9 mouse cellular contexts compared by ENCODE assay signal in genomic region chr15:82347303-82347676, GRCm38 (mm10). TPM values are rescaled to one million over a fixed set of nuclear protein-coding genes. Genes with fewer than 3 reads are reported as not detected.
DNase-seq lines count a peak whose midpoint lies in the region; ATAC-seq and TF ChIP-seq lines count a peak whose summit lies in the region.
"Had no signal": no experiment of that assay in that cellular context is flagged by ENCODE, and none has a peak within 500 bp of the region (broad histone marks: within the 10 kb centered on the region; RNA-seq: fewer than 3 reads in every experiment).

No protein-coding gene starts in this region.

- 0 out of 2 replicates have a peak overlapping the region, but pooled peaks have one; percentile 21 for H3K9ac ChIP-seq in kidney, embryonic 15.5 days
- 0 out of 2 replicates have a peak overlapping the region, but pooled peaks have one; percentile 51 for H3K9ac ChIP-seq in hindbrain, embryonic 16.5 days (ENCODE audit: low read depth, low read length)
- 0 out of 2 replicates have a peak overlapping the region, but pooled peaks have one; percentile 75 for H3K9ac ChIP-seq in midbrain, postnatal 0 days (replicated peaks; ENCODE audit: low read length, poor library complexity, severe bottlenecking)

- no peak for TF ChIP-seq CTCF in cortical plate, adult 2 months (IDR thresholded peaks at IDR 0.05; ENCODE audit: extremely low read depth, insufficient read depth, low read length)
- no peak for TF ChIP-seq CTCF in midbrain, postnatal 0 days (IDR thresholded peaks at IDR 0.05)

- peaks cover 38% of the 10 kb centered on the region for H3K36me3 ChIP-seq in kidney, embryonic 15.5 days
- H3K36me3 ChIP-seq in hindbrain, embryonic 16.5 days (ENCODE audit: control insufficient read depth, insufficient read depth, low read length), result peaks cover 23% of the 10 kb centered on the region
- H3K36me3 ChIP-seq in midbrain, postnatal 0 days (ENCODE audit: insufficient read depth, low read length), result peaks cover 28% of the 10 kb centered on the region

- no peak for ATAC-seq in kidney, embryonic 15.5 days (replicated peaks; ENCODE audit: low FRiP score)
- ATAC-seq in hindbrain, embryonic 16.5 days, result no peak
- no peak for ATAC-seq in midbrain, postnatal 0 days (ENCODE audit: low FRiP score)

- DNase-seq in kidney, postnatal 10 days, result no peak
- DNase-seq in midbrain, postnatal 0 days (ENCODE audit: low spot score), result no peak
- no peak for DNase-seq in adrenal gland, postnatal 4 days (ENCODE audit: low spot score in 2 of 2)
- DNase-seq in layer of hippocampus, adult 9-11 months, result no peak
- no peak for DNase-seq in cerebellum, postnatal 10 days
- DNase-seq: thymus, postnatal 36 days had no signal

- H3K27me3 ChIP-seq in kidney, embryonic 15.5 days, result no peaks in the 10 kb centered on the region
- no peaks in the 10 kb centered on the region for H3K27me3 ChIP-seq in hindbrain, embryonic 16.5 days (replicated peaks; ENCODE audit: control insufficient read depth, insufficient read depth, low read length)
- no peaks in the 10 kb centered on the region for H3K27me3 ChIP-seq in midbrain, postnatal 0 days (ENCODE audit: insufficient read depth, low read length)

- TF ChIP-seq POLR2A in cortical plate, adult 2 months (IDR thresholded peaks at IDR 0.05; ENCODE audit: extremely low read depth, insufficient read depth, low read length), result no peak

- peak overlapping the region; percentile 95 for H3K27ac ChIP-seq in kidney, embryonic 15.5 days
- H3K27ac ChIP-seq in cortical plate, adult 2 months (ENCODE audit: insufficient read depth, low read length), result no peak overlapping the region
- no peak overlapping the region for H3K27ac ChIP-seq in hindbrain, embryonic 16.5 days (ENCODE audit: low read depth, low read length)
- peak overlapping the region; percentile 92 for H3K27ac ChIP-seq in midbrain, postnatal 0 days (ENCODE audit: low read depth, low read length)

- peak overlapping the region; percentile 84 for H3K4me3 ChIP-seq in kidney, embryonic 15.5 days (replicated peaks)
- H3K4me3 ChIP-seq in cortical plate, adult 2 months (ENCODE audit: insufficient read depth, low read length), result peak overlapping the region; percentile 58
- H3K4me3 ChIP-seq in hindbrain, embryonic 16.5 days (ENCODE audit: low read length), result peak overlapping the region; percentile 72
- peak overlapping the region; percentile 58 for H3K4me3 ChIP-seq in midbrain, postnatal 0 days (ENCODE audit: low read depth, low read length)

- WGBS in kidney, embryonic 15.5 days, result 74% methylated on average over 4 of the region's 4 CpGs
- 90% methylated on average over 4 of the region's 4 CpGs for WGBS in hindbrain, embryonic 16.5 days
- 87% methylated on average over 4 of the region's 4 CpGs for WGBS in midbrain, postnatal 0 days

- H3K4me1 ChIP-seq in kidney, embryonic 15.5 days, result peaks cover 34% of the 10 kb centered on the region
- peaks cover 4% of the 10 kb centered on the region for H3K4me1 ChIP-seq in cortical plate, adult 2 months (ENCODE audit: control insufficient read depth, insufficient read depth, low read length)
- H3K4me1 ChIP-seq in hindbrain, embryonic 16.5 days (ENCODE audit: control insufficient read depth, insufficient read depth, low read depth, low read length), result peaks cover 19% of the 10 kb centered on the region
- peaks cover 11% of the 10 kb centered on the region; the same call in 1 of the 2 replicates for H3K4me1 ChIP-seq in midbrain, postnatal 0 days (ENCODE audit: insufficient read depth, low read length)

- peak overlapping the region; percentile 76 for H3K4me2 ChIP-seq in kidney, embryonic 15.5 days
- H3K4me2 ChIP-seq in hindbrain, embryonic 16.5 days (ENCODE audit: low read length), result peak overlapping the region; percentile 70
- H3K4me2 ChIP-seq in midbrain, postnatal 0 days (ENCODE audit: low read depth, low read length, poor library complexity, severe bottlenecking), result peak overlapping the region; percentile 63

- H3K9me3 ChIP-seq in kidney, embryonic 15.5 days (replicated peaks), result no peaks in the 10 kb centered on the region
- no peaks in the 10 kb centered on the region for H3K9me3 ChIP-seq in hindbrain, embryonic 16.5 days (ENCODE audit: control insufficient read depth, low read length)
- H3K9me3 ChIP-seq in midbrain, postnatal 0 days (ENCODE audit: low read length), result no peaks in the 10 kb centered on the region

RNA-seq across cellular contexts. Expression of gene Ndufa6, which starts 6.8 kb away (rescaled TPM):
- polyA plus RNA-seq in kidney, embryonic 15.5 days (2015; fragmentation: Nextera tagmentation; extraction: Ambion mirVana), result 428 and 459 TPM in 2 replicates
- 461 and 466 TPM in 2 replicates for polyA plus RNA-seq in cortical plate, adult 2 months (2012; rRNA removed)
- polyA plus RNA-seq in hindbrain, embryonic 16.5 days (2015; fragmentation: Nextera tagmentation; extraction: Ambion mirVana), result 345 and 392 TPM in 2 replicates
- total RNA-seq in midbrain, postnatal 0 days (2014; rRNA removed), result 241 and 287 TPM in 2 replicates
- polyA plus RNA-seq in midbrain, postnatal 0 days (2015; fragmentation: Nextera tagmentation; extraction: Ambion mirVana), result 481 and 482 TPM in 2 replicates
- 100 to 1,000 TPM; 406 to 421 TPM for total RNA-seq in adrenal gland, postnatal 4 days (2021)

RNA-seq across cellular contexts. Expression of gene Smdt1, which starts 8.5 kb away (rescaled TPM):
- 296 and 297 TPM in 2 replicates for polyA plus RNA-seq in kidney, embryonic 15.5 days (2015; fragmentation: Nextera tagmentation; extraction: Ambion mirVana)
- 279 and 280 TPM in 2 replicates for polyA plus RNA-seq in cortical plate, adult 2 months (2012; rRNA removed)
- 354 and 397 TPM in 2 replicates for polyA plus RNA-seq in hindbrain, embryonic 16.5 days (2015; fragmentation: Nextera tagmentation; extraction: Ambion mirVana)
- total RNA-seq in midbrain, postnatal 0 days (2014; rRNA removed), result 186 and 226 TPM in 2 replicates
- polyA plus RNA-seq in midbrain, postnatal 0 days (2015; fragmentation: Nextera tagmentation; extraction: Ambion mirVana), result 352 and 383 TPM in 2 replicates
- total RNA-seq in adrenal gland, postnatal 4 days (2021), result 100 to 1,000 TPM; 125 to 127 TPM

RNA-seq across cellular contexts. Expression of gene Pheta2, which starts 8.5 kb away (rescaled TPM):
- polyA plus RNA-seq in kidney, embryonic 15.5 days (2015; fragmentation: Nextera tagmentation; extraction: Ambion mirVana), result 11.0 and 12.0 TPM in 2 replicates
- 0.49 and 0.52 TPM in 2 replicates for polyA plus RNA-seq in cortical plate, adult 2 months (2012; rRNA removed)
- polyA plus RNA-seq in hindbrain, embryonic 16.5 days (2015; fragmentation: Nextera tagmentation; extraction: Ambion mirVana), result 1.6 and 2.1 TPM in 2 replicates
- total RNA-seq in midbrain, postnatal 0 days (2014; rRNA removed), result 0.28 and 1.5 TPM in 2 replicates
- 0.82 and 0.88 TPM in 2 replicates for polyA plus RNA-seq in midbrain, postnatal 0 days (2015; fragmentation: Nextera tagmentation; extraction: Ambion mirVana)
- 1 to 10 TPM; 4.7 to 5.1 TPM for total RNA-seq in adrenal gland, postnatal 4 days (2021)

RNA-seq across cellular contexts. Expression of gene Naga, which starts 8.6 kb away (rescaled TPM):
- polyA plus RNA-seq in kidney, embryonic 15.5 days (2015; fragmentation: Nextera tagmentation; extraction: Ambion mirVana), result 61.1 and 61.7 TPM in 2 replicates
- polyA plus RNA-seq in cortical plate, adult 2 months (2012; rRNA removed), result 52.8 and 54.8 TPM in 2 replicates
- polyA plus RNA-seq in hindbrain, embryonic 16.5 days (2015; fragmentation: Nextera tagmentation; extraction: Ambion mirVana), result 32.8 and 32.9 TPM in 2 replicates
- 36.6 and 38.0 TPM in 2 replicates for total RNA-seq in midbrain, postnatal 0 days (2014; rRNA removed)
- polyA plus RNA-seq in midbrain, postnatal 0 days (2015; fragmentation: Nextera tagmentation; extraction: Ambion mirVana), result 25.0 and 30.8 TPM in 2 replicates
- total RNA-seq in adrenal gland, postnatal 4 days (2021), result 10 to 100 TPM; 82.6 to 96.8 TPM

RNA-seq across cellular contexts. Expression of gene Cyp2d22, which starts 32.8 kb away (rescaled TPM):
- 12.9 and 18.6 TPM in 2 replicates for polyA plus RNA-seq in kidney, embryonic 15.5 days (2015; fragmentation: Nextera tagmentation; extraction: Ambion mirVana)
- polyA plus RNA-seq in cortical plate, adult 2 months (2012; rRNA removed), result 50.3 and 57.9 TPM in 2 replicates
- 3.3 TPM in 2 replicates for polyA plus RNA-seq in hindbrain, embryonic 16.5 days (2015; fragmentation: Nextera tagmentation; extraction: Ambion mirVana)
- total RNA-seq in midbrain, postnatal 0 days (2014; rRNA removed), result 1.6 and 2.4 TPM in 2 replicates
- polyA plus RNA-seq in midbrain, postnatal 0 days (2015; fragmentation: Nextera tagmentation; extraction: Ambion mirVana), result 1.7 and 2.2 TPM in 2 replicates
- total RNA-seq in adrenal gland, postnatal 4 days (2021), result 10 to 100 TPM; 52.1 to 52.6 TPM

Comparison
In these comparisons a context has a peak if more than half of its experiments do, and no peak if none do; other contexts are left out.
1. H3K27ac ChIP-seq: peak in kidney, embryonic 15.5 days (single experiment) and midbrain, postnatal 0 days (single experiment); none in cortical plate, adult 2 months (single experiment) and hindbrain, embryonic 16.5 days (single experiment).
2. H3K9ac ChIP-seq: peak in every context shown above with its lines; median percentile 75 in midbrain, postnatal 0 days; 51 in hindbrain, embryonic 16.5 days; 21 in kidney, embryonic 15.5 days.
3. Peak in every context shown above with its lines, with median percentiles within 50 percentile points of each other: H3K4me2 ChIP-seq and H3K4me3 ChIP-seq.